Mouse (Mus musculus): Measurements from ENCODE around the gene Dcun1d5. TPM values are rescaled to one million over a fixed set of nuclear protein-coding genes. Genes with fewer than 3 reads are reported as not detected.

Dcun1d5 gene
- 23.4 and 24.7 TPM in 2 replicates for polyA plus RNA-seq (2021; fragmentation: Nextera tagmentation)
- long read RNA-seq, experiment 1, transcript Dcun1d5-202 (8 exons, 2,421 nt): major isoform, 34 of 45 reads
- long read RNA-seq, experiment 1, partial matches to known transcripts: 4 of 45 reads
- long read RNA-seq, experiment 1, other reads (novel, unspliced or antisense): 5 of 45 reads
- long read RNA-seq, experiment 2, transcript Dcun1d5-202 (8 exons, 2,421 nt): major isoform, 124 of 167 reads
- long read RNA-seq, experiment 2, transcript Dcun1d5-201 (7 exons, 1,122 nt): minor isoform, 5 of 167 reads
- long read RNA-seq, experiment 2, partial matches to known transcripts: 20 of 167 reads
- long read RNA-seq, experiment 2, other reads (novel, unspliced or antisense): 18 of 167 reads

GRCm38 (mm10) chr9:7184172-7184896 lies at the start of gene Dcun1d5, which contains the start of gene Dync2h1:
Gene Dcun1d5 (plus strand): TSS chr9:7184520.
Gene Dync2h1 (minus strand): TSS chr9:7184446.

Other genes with a start within 250 kb of the Dcun1d5 start
- 6.3 and 6.7 TPM in 2 replicates for gene Dync2h1, start 74 bp upstream of the Dcun1d5 start, polyA plus RNA-seq (2021; fragmentation: Nextera tagmentation)
- gene Mmp13, start 88.0 kb downstream of the Dcun1d5 start, polyA plus RNA-seq (2021; fragmentation: Nextera tagmentation): not detected in 2 replicates
- gene Mmp12, start 159.9 kb downstream of the Dcun1d5 start, polyA plus RNA-seq (2021; fragmentation: Nextera tagmentation): 0.19 TPM in 1 of 2 replicates, not detected in the other
- gene Mmp1b, start 203.5 kb downstream of the Dcun1d5 start, polyA plus RNA-seq (2021; fragmentation: Nextera tagmentation): not detected in 2 replicates

All from layer of hippocampus, adult 6 months (tissue).